Mouse (Mus musculus) G1E (cell line): ENCODE data around the gene Stx4a.

Experiments used
- CTCF ChIP-seq: IDR thresholded peaks from 2 replicates; pipeline ENCODE4 v1.5.1; 2012; ENCODE audit warnings: low read depth, low read length, inconsistent platforms, mixed read lengths
- TAL1 ChIP-seq: conservative IDR thresholded peaks from 2 replicates; pipeline ENCODE4 v1.6.1; 2012; ENCODE audit warnings: low read depth, low read length, inconsistent platforms, mixed read lengths

GRCm38 (mm10) chr7:127837473-127837872 lies 13.4 kb downstream of the Stx4a start:
- TF ChIP-seq CTCF (no peak), TAL1 (no peak)
